Mouse (Mus musculus) forebrain, embryonic 13.5 days (tissue): ENCODE measurements at regions not wholly inside any gene's neighbourhood (a gene's known extent, or its start where the extent isn't known, plus 50 kb on each side); places are given as distances from the start of the nearest gene placed in this dataset.
A peak's percentile ranks its signal among the peaks of the same experiment; 100 is the strongest.
"Not testable (repeated sequence)": the region's sequence is repeated elsewhere in the genome, so short reads cannot be mapped to it uniquely, and the experiment has no call there.

ENCODE experiments used
- ATAC-seq: fragments of 200-750 bp; cut with Nextera tagmentation; 2 replicates; pipeline ENCODE4 v1.8.0; 2017
- H3K27ac ChIP-seq: fragments of 300-500 bp; sonication (generic); 2 replicates; pipeline ENCODE4 v1.5.1; 2015; ENCODE audit warnings: inconsistent platforms, mild to moderate bottlenecking, moderate library complexity
- H3K27me3 ChIP-seq: fragments of 300-500 bp; sonication (generic); 2 replicates; pipeline ENCODE4 v1.6.1; 2015; ENCODE audit warnings: mild to moderate bottlenecking, inconsistent platforms
- H3K36me3 ChIP-seq: fragments of 300-500 bp; sonication (generic); 2 replicates; pipeline ENCODE4 v1.6.1; 2015; ENCODE audit warnings: mild to moderate bottlenecking, inconsistent platforms; ENCODE audit not compliant: poor library complexity, severe bottlenecking
- H3K4me1 ChIP-seq: fragments of 300-500 bp; sonication (generic); 2 replicates; pipeline ENCODE4 v1.6.1; 2015; ENCODE audit warnings: inconsistent platforms
- H3K4me2 ChIP-seq: fragments of 300-500 bp; sonication (generic); 2 replicates; pipeline ENCODE4 v1.6.1; 2015; ENCODE audit warnings: inconsistent platforms, mild to moderate bottlenecking, moderate library complexity
- H3K4me3 ChIP-seq: fragments of 300-500 bp; sonication (generic); 2 replicates; pipeline ENCODE4 v1.5.1; 2015; ENCODE audit warnings: mild to moderate bottlenecking, inconsistent platforms
- H3K9ac ChIP-seq: fragments of 300-500 bp; sonication (generic); 2 replicates; pipeline ENCODE4 v1.6.1; 2015; ENCODE audit warnings: mild to moderate bottlenecking, inconsistent platforms
- H3K9me3 ChIP-seq: fragments of 300-500 bp; sonication (generic); replicated peaks from 2 replicates; pipeline ENCODE4 v1.6.1; 2016; ENCODE audit warnings: inconsistent platforms
- WGBS: fragments of 180-500 bp; shearing (Covaris S2); methylation state at CpG from one replicate; pipeline ENCODE4 v1.1.7; 2015; 5-methylcytosine and 5-hydroxymethylcytosine counted together

GRCm38 (mm10) chr5:60228966-60229365, 1579.7 kb upstream of the G6pd2 start:
- Histone ChIP-seq H3K4me2 (no peak overlapping the region), H3K9me3 (no peaks in the 10 kb centered on the region), H3K9ac (no peak overlapping the region), H3K27me3 (no peaks in the 10 kb centered on the region), H3K36me3 (no peaks in the 10 kb centered on the region), H3K4me1 (peaks cover 4% of the 10 kb centered on the region; the same call in 1 of the 2 replicates), H3K27ac (no peak overlapping the region), H3K4me3 (no peak overlapping the region)
- WGBS: 10% methylated on average over 6 of the region's 6 CpGs
- no peak for ATAC-seq

- not testable (repeated sequence) for H3K4me1 ChIP-seq, H3K27ac ChIP-seq, H3K9ac ChIP-seq, H3K9me3 ChIP-seq, H3K27me3 ChIP-seq, H3K36me3 ChIP-seq
- peak overlapping the region; percentile 52 for H3K4me2 ChIP-seq
- 19% methylated on average over 30 of the region's 30 CpGs for WGBS
- H3K4me3 ChIP-seq: peak overlapping the region; percentile 13; the same call in 1 of the 2 replicates
- peak; percentile 88 for ATAC-seq
Measured at GRCm38 (mm10) chr5:60231232-60231891, 1577.3 kb upstream of the G6pd2 start.

GRCm38 (mm10) chr5:60244185-60244584, 1564.4 kb upstream of the G6pd2 start:
- peak; percentile 61 for ATAC-seq
- H3K27me3 ChIP-seq: no peaks in the 10 kb centered on the region
- WGBS: 73% methylated on average over 2 of the region's 2 CpGs

GRCm38 (mm10) chr5:60276696-60277095, 1531.9 kb upstream of the G6pd2 start:
- no peaks in the 10 kb centered on the region for H3K27me3 ChIP-seq
- WGBS: 75% methylated on average over 2 of the region's 2 CpGs

More at GRCm38 (mm10) chr5:60244185-60244584, 1564.4 kb upstream of the G6pd2 start:
- H3K4me2 ChIP-seq: no peak overlapping the region
- no peaks in the 10 kb centered on the region for H3K36me3 ChIP-seq
- H3K9me3 ChIP-seq: no peaks in the 10 kb centered on the region
- no peak overlapping the region for H3K27ac ChIP-seq
- no peak overlapping the region for H3K4me3 ChIP-seq
- no peak overlapping the region for H3K9ac ChIP-seq
- H3K4me1 ChIP-seq: no peaks in the 10 kb centered on the region

More at GRCm38 (mm10) chr5:60276696-60277095, 1531.9 kb upstream of the G6pd2 start:
- Histone ChIP-seq H3K27ac (no peak overlapping the region), H3K36me3 (no peaks in the 10 kb centered on the region), H3K4me1 (no peaks in the 10 kb centered on the region), H3K9ac (no peak overlapping the region), H3K4me2 (no peak overlapping the region), H3K9me3 (no peaks in the 10 kb centered on the region), H3K4me3 (no peak overlapping the region)
- peak; percentile 88 for ATAC-seq
